Mouse (Mus musculus) neural tube, embryonic 11.5 days (tissue): ENCODE measurements around the gene Cog4. TPM values are rescaled to one million over a fixed set of nuclear protein-coding genes. Genes with fewer than 3 reads are reported as not detected.

Experiments
- ATAC-seq: fragments of 200-750 bp; cut with Nextera tagmentation; 2 replicates; pipeline ENCODE4 v1.8.0; 2017; ENCODE audit warnings: moderate number of reproducible peaks, mild to moderate bottlenecking, moderate TSS enrichment, moderate library complexity; ENCODE audit not compliant: insufficient read depth, low FRiP score, low TSS enrichment
- DNase-seq: peaks from one replicate; pipeline ENCODE4 v3.0.0-alpha.2; 2015; ENCODE audit warnings: low spot score
- H3K27ac ChIP-seq: fragments of 300-500 bp; sonication (generic); 2 replicates; pipeline ENCODE4 v1.5.1; 2014; ENCODE audit warnings: low read depth, mild to moderate bottlenecking, low read length
- H3K27me3 ChIP-seq: fragments of 300-500 bp; sonication (generic); 2 replicates; pipeline ENCODE4 v1.6.1; 2014; ENCODE audit warnings: mild to moderate bottlenecking, low read length, mixed read lengths; ENCODE audit not compliant: control insufficient read depth, insufficient read depth
- H3K36me3 ChIP-seq: fragments of 300-500 bp; sonication (generic); 2 replicates; pipeline ENCODE4 v1.6.1; 2014; ENCODE audit warnings: mild to moderate bottlenecking, low read length, moderate library complexity, mixed read lengths; ENCODE audit not compliant: control insufficient read depth, insufficient read depth
- H3K4me1 ChIP-seq: fragments of 300-500 bp; sonication (generic); 2 replicates; pipeline ENCODE4 v1.6.1; 2014; ENCODE audit warnings: low read length, mixed read lengths; ENCODE audit not compliant: control insufficient read depth, insufficient read depth
- H3K4me2 ChIP-seq: fragments of 300-500 bp; sonication (generic); 2 replicates; pipeline ENCODE4 v1.6.1; 2014; ENCODE audit warnings: low read depth, mild to moderate bottlenecking, moderate library complexity
- H3K4me3 ChIP-seq: fragments of 300-500 bp; sonication (generic); 2 replicates; pipeline ENCODE4 v1.5.1; 2014; ENCODE audit warnings: low read depth, low read length
- H3K9ac ChIP-seq: fragments of 300-500 bp; sonication (generic); 2 replicates; pipeline ENCODE4 v1.6.1; 2014; ENCODE audit warnings: mild to moderate bottlenecking, low read length
- H3K9me3 ChIP-seq: fragments of 300-500 bp; sonication (generic); 2 replicates; pipeline ENCODE4 v1.6.1; 2016; ENCODE audit warnings: low read length; ENCODE audit not compliant: control insufficient read depth
- WGBS: fragments of 180-500 bp; shearing (Covaris S2); extraction: QIAGEN DNeasy Blood & Tissue Kit; methylation state at CpG from one replicate; pipeline ENCODE4 v1.1.7; 2014; 5-methylcytosine and 5-hydroxymethylcytosine counted together
- polyA plus RNA-seq: library from polyadenylated mRNA; unstranded; fragments of >200 nt; fragmentation: Nextera tagmentation; extraction: Ambion mirVana; gene quantifications from 2 replicates; pipeline ENCODE4 v1.2.1, GENCODE M21; 2014

Cog4 gene
- polyA plus RNA-seq, 1 experiment from 2014 or later: 73.5 TPM

- Histone ChIP-seq H3K36me3 (peaks cover 42% of the 10 kb centered on the region), H3K9me3 (no peaks in the 10 kb centered on the region), H3K27me3 (no peaks in the 10 kb centered on the region), H3K9ac (no peak overlapping the region), H3K4me3 (no peak overlapping the region), H3K27ac (no peak overlapping the region), H3K4me2 (no peak overlapping the region), H3K4me1 (no peaks in the 10 kb centered on the region)
- 90% methylated on average over 3 of the region's 3 CpGs for WGBS
- no peak for ATAC-seq
- DNase-seq: no peak
Observed at GRCm38 (mm10) chr8:110818593-110818992, 27.8 kb upstream of the Cog4 start.

- no peak for DNase-seq
- Histone ChIP-seq H3K9me3 (no peaks in the 10 kb centered on the region), H3K27me3 (no peaks in the 10 kb centered on the region), H3K36me3 (peaks cover 36% of the 10 kb centered on the region), H3K9ac (no peak overlapping the region), H3K4me2 (no peak overlapping the region), H3K27ac (no peak overlapping the region), H3K4me3 (no peak overlapping the region), H3K4me1 (no peaks in the 10 kb centered on the region)
- no peak for ATAC-seq
- WGBS: 89% methylated on average over 2 of the region's 2 CpGs
Observed at GRCm38 (mm10) chr8:110820257-110820656, 26.1 kb upstream of the Cog4 start.

GRCm38 (mm10) chr8:110821960-110822359 is 24.4 kb upstream of the Cog4 start:
- WGBS: 89% methylated on average over 3 of the region's 3 CpGs
- Histone ChIP-seq H3K36me3 (peaks cover 44% of the 10 kb centered on the region), H3K9me3 (no peaks in the 10 kb centered on the region), H3K4me1 (no peaks in the 10 kb centered on the region), H3K4me2 (no peak overlapping the region), H3K27me3 (no peaks in the 10 kb centered on the region), H3K9ac (no peak overlapping the region), H3K27ac (no peak overlapping the region), H3K4me3 (no peak overlapping the region)
- DNase-seq: no peak
- no peak for ATAC-seq

- no peak overlapping the region for H3K4me2 ChIP-seq
- peaks cover 33% of the 10 kb centered on the region for H3K36me3 ChIP-seq
- H3K9ac ChIP-seq: no peak overlapping the region
- H3K4me3 ChIP-seq: no peak overlapping the region
- ATAC-seq (no peak), DNase-seq (no peak)
- no peaks in the 10 kb centered on the region for H3K4me1 ChIP-seq
- WGBS: 78% methylated on average over 1 of the region's 1 CpGs
- no peaks in the 10 kb centered on the region for H3K9me3 ChIP-seq
- no peaks in the 10 kb centered on the region for H3K27me3 ChIP-seq
- no peak overlapping the region for H3K27ac ChIP-seq
Observed at GRCm38 (mm10) chr8:110824861-110825260, 21.5 kb upstream of the Cog4 start.

GRCm38 (mm10) chr8:110828511-110828910 is 17.9 kb upstream of the Cog4 start:
- no peak overlapping the region for H3K4me3 ChIP-seq
- no peak overlapping the region for H3K4me2 ChIP-seq
- WGBS: 90% methylated on average over 3 of the region's 3 CpGs
- H3K9ac ChIP-seq: no peak overlapping the region
- no peaks in the 10 kb centered on the region for H3K4me1 ChIP-seq
- no peaks in the 10 kb centered on the region for H3K27me3 ChIP-seq
- H3K27ac ChIP-seq: no peak overlapping the region
- peaks cover 25% of the 10 kb centered on the region for H3K36me3 ChIP-seq
- H3K9me3 ChIP-seq: no peaks in the 10 kb centered on the region
- no peak for DNase-seq
- ATAC-seq: no peak

DNA sequence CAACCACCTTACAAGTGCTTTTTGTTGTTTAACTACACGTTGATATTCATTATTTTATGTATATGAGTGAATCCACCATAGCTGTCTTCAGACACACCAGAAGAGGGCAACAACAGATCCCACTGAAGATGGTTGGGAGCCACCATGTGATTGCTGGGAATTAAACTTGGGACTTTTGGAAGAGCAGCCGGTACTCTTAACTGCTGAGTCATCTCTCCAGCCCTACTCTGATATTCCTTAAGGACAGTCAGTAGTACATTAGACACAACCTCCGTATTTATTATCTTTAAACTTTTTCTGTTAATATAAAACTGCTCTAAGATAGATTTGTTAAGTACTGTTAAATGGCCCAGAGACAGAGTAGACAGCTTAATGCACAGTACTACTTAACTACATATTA is 14.4 kb upstream of the Cog4 start:
- Histone ChIP-seq H3K4me3 (no peak overlapping the region), H3K4me2 (no peak overlapping the region), H3K9me3 (no peaks in the 10 kb centered on the region), H3K4me1 (no peaks in the 10 kb centered on the region), H3K27me3 (no peaks in the 10 kb centered on the region), H3K9ac (no peak overlapping the region), H3K27ac (no peak overlapping the region), H3K36me3 (peaks cover 22% of the 10 kb centered on the region)
- WGBS: 91% methylated on average over 3 of the region's 3 CpGs
- DNase-seq (no peak), ATAC-seq (no peak)

DNA sequence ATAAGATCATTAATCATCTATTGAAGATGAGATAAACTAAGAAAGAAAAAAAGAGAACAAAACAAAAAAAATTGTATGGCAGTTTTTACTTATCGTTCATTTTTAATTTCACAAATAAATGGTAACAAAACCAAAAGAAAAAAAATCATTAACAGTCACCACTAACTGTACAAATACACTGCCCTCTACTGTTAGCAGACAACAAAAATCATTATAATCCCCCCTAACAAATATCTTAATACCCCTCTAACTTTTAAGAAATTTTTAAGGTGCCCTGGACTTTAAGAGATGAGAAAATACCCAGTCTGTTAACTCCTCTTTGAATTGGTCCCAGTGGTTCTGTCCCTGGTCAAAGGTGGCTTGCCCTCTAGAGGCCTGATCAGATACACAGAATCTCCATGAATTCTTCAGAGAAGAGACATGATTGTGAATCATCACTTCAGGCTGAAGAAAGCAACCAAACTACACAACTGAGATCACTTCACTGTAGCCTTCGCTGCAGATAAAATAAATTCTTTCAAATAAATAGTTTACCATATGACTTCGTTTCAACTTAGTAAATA is 4.3 kb upstream of the Cog4 start:
- Histone ChIP-seq H3K4me3 (no peak overlapping the region), H3K4me1 (no peaks in the 10 kb centered on the region), H3K27ac (no peak overlapping the region), H3K9me3 (no peaks in the 10 kb centered on the region), H3K27me3 (no peaks in the 10 kb centered on the region), H3K9ac (no peak overlapping the region), H3K4me2 (no peak overlapping the region), H3K36me3 (peaks cover 21% of the 10 kb centered on the region)
- no peak for DNase-seq
- 92% methylated on average over 3 of the region's 3 CpGs for WGBS
- ATAC-seq: no peak

DNA sequence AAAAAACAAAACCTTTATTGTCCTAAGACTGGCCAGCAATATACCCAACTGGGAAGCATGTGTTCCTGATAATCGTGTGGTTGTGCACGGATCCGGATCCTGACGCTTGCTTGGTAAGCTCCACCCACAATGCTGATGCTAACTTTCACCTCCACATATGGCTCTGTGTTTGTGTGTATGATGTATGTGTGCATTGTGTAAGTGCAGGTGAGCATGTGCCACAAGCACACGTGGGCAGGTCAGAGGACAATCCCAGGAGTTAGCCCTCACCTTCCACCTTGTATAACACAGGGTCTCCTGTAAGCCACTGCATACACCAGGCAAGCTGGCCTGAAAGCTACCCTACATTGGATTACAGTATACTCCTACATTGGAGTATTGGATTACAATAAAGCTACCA is 3.2 kb upstream of the Cog4 start:
- H3K36me3 ChIP-seq: peaks cover 14% of the 10 kb centered on the region

GRCm38 (mm10) chr8:110844941-110845340 is 1.5 kb upstream of the Cog4 start:
- 88% methylated on average over 3 of the region's 3 CpGs for WGBS
- Histone ChIP-seq H3K4me1 (peaks cover 7% of the 10 kb centered on the region), H3K27ac (no peak overlapping the region), H3K9ac (no peak overlapping the region), H3K27me3 (no peaks in the 10 kb centered on the region), H3K4me2 (0 out of 2 replicates have a peak overlapping the region, but pooled peaks have one; percentile 83), H3K9me3 (no peaks in the 10 kb centered on the region), H3K36me3 (peaks cover 9% of the 10 kb centered on the region), H3K4me3 (peak overlapping the region; percentile 91)
- DNase-seq (no peak), ATAC-seq (no peak)

More for the DNA sequence above, 3.2 kb upstream of the Cog4 start:
- Histone ChIP-seq H3K9ac (no peak overlapping the region), H3K27ac (no peak overlapping the region), H3K9me3 (no peaks in the 10 kb centered on the region), H3K4me1 (peaks cover 7% of the 10 kb centered on the region), H3K4me3 (no peak overlapping the region), H3K27me3 (no peaks in the 10 kb centered on the region), H3K4me2 (no peak overlapping the region)
- no peak for DNase-seq
- ATAC-seq: no peak
- 91% methylated on average over 5 of the region's 5 CpGs for WGBS
